14 mouse cellular contexts compared by ENCODE assay signal in genomic region chr6:86736313-86736712, GRCm38 (mm10). TPM values are rescaled to one million over a fixed set of nuclear protein-coding genes. Genes with fewer than 3 reads are reported as not detected.
A peak's percentile ranks its signal among the peaks of the same experiment; 100 is the strongest.
DNase-seq lines count a peak whose midpoint lies in the region; TF ChIP-seq lines count a peak whose summit lies in the region.
"Had no signal": no experiment of that assay in that cellular context is flagged by ENCODE, and none has a peak within 500 bp of the region (broad histone marks: within the 10 kb centered on the region; RNA-seq: fewer than 3 reads in every experiment).

No protein-coding gene starts in this region.

- TF ChIP-seq POLR2A in brain, embryonic 14.5 days (IDR thresholded peaks at IDR 0.05; ENCODE audit: borderline replicate concordance, extremely low read depth, insufficient read depth, insufficient read length, poor library complexity, severe bottlenecking), result no peak

- TF ChIP-seq CTCF in brain, embryonic 14.5 days (IDR thresholded peaks at IDR 0.05; ENCODE audit: borderline replicate concordance, extremely low read depth, insufficient read depth, insufficient read length), result no peak

- DNase-seq in adrenal gland, postnatal 14 days, result peak; percentile 37
- no peak for DNase-seq in adrenal gland, postnatal 4 days (ENCODE audit: low spot score in 2 of 2)
- DNase-seq in heart, adult 11 months, result peak; percentile 68
- DNase-seq in heart, postnatal 4 days, result no peak
- peak; percentile 18 for DNase-seq in layer of hippocampus, adult 9-11 months
- DNase-seq in layer of hippocampus, adult 9-10 months (ENCODE audit: low spot score), result no peak
- DNase-seq in brain, embryonic 14.5 days (ENCODE audit: low read depth), result peak; percentile 32
- DNase-seq: cerebellum, adult 18-20 months; cerebellum, adult 9-11 months; cerebellum, postnatal 36 days; gastrocnemius, adult 2 months; gastrocnemius, postnatal 36 days; heart, adult 18-20 months; kidney, adult 2 months had no signal

RNA-seq across cellular contexts. Expression of gene Gmcl1, which starts 3.1 kb away (rescaled TPM):
- 13.7 and 16.2 TPM in 2 replicates for total RNA-seq in adrenal gland, postnatal 14 days (2021)
- 10 to 100 TPM; 17.9 to 22.4 TPM for total RNA-seq in adrenal gland, postnatal 4 days (2021)
- total RNA-seq in heart, postnatal 4 days (2021), result 10 to 100 TPM in 1 of 2 experiments, 1 to 10 TPM in 1; 9.1 to 11.3 TPM
- polyA plus RNA-seq in brain, embryonic 14.5 days (2012; rRNA removed), result 35.4 and 36.9 TPM in 2 replicates

RNA-seq across cellular contexts. Expression of gene Snrnp27, which starts 52.0 kb away (rescaled TPM):
- 65.4 and 68.1 TPM in 2 replicates for total RNA-seq in adrenal gland, postnatal 14 days (2021)
- 10 to 100 TPM; 65.1 to 71.2 TPM for total RNA-seq in adrenal gland, postnatal 4 days (2021)
- total RNA-seq in heart, postnatal 4 days (2021), result 10 to 100 TPM; 44.7 to 47.0 TPM
- polyA plus RNA-seq in brain, embryonic 14.5 days (2012; rRNA removed), result 46.9 and 52.6 TPM in 2 replicates

RNA-seq across cellular contexts. Expression of gene Anxa4, which starts 57.1 kb away (rescaled TPM):
- total RNA-seq in adrenal gland, postnatal 14 days (2021), result 54.6 and 55.5 TPM in 2 replicates
- 10 to 100 TPM; 48.3 to 62.2 TPM for total RNA-seq in adrenal gland, postnatal 4 days (2021)
- total RNA-seq in heart, postnatal 4 days (2021), result 10 to 100 TPM; 36.4 to 36.5 TPM
- 2.8 and 3.6 TPM in 2 replicates for polyA plus RNA-seq in brain, embryonic 14.5 days (2012; rRNA removed)

Comparison
In these comparisons a context has a peak if more than half of its experiments do, and no peak if none do; other contexts are left out.
1. DNase-seq: peak in adrenal gland, postnatal 14 days (single experiment), heart, adult 11 months (single experiment), layer of hippocampus, adult 9-11 months (single experiment) and brain, embryonic 14.5 days (single experiment); none in adrenal gland, postnatal 4 days (0 of 2), heart, postnatal 4 days (single experiment) and layer of hippocampus, adult 9-10 months (single experiment).